Mouse (Mus musculus) thymus, adult 2 months (tissue): ENCODE measurements around the gene Dcst2. TPM values are rescaled to one million over a fixed set of nuclear protein-coding genes. Genes with fewer than 3 reads are reported as not detected.

Experiments
- DNase-seq: peaks from one replicate; pipeline ENCODE4 v3.0.0; 2021
- H3K27ac ChIP-seq: fragments of 200-500 bp; 2 replicates; pipeline ENCODE4 v1.5.1; 2012; ENCODE audit warnings: low read length, control low read depth; ENCODE audit not compliant: control insufficient read depth, insufficient read depth
- H3K27me3 ChIP-seq: fragments of 200-500 bp; 2 replicates; pipeline ENCODE4 v1.6.1; 2012; ENCODE audit warnings: mild to moderate bottlenecking, low read length, moderate library complexity, mixed read lengths; ENCODE audit not compliant: control insufficient read depth, insufficient read depth
- H3K36me3 ChIP-seq: fragments of 200-500 bp; 2 replicates; pipeline ENCODE4 v1.6.1; 2012; ENCODE audit warnings: mild to moderate bottlenecking, low read length, moderate library complexity; ENCODE audit not compliant: control insufficient read depth, insufficient read depth
- H3K4me1 ChIP-seq: fragments of 200-500 bp; replicated peaks from 2 replicates; pipeline ENCODE4 v1.6.1; 2012; ENCODE audit warnings: low read length; ENCODE audit not compliant: control insufficient read depth, insufficient read depth
- H3K4me3 ChIP-seq: fragments of 200-500 bp; 2 replicates; pipeline ENCODE4 v1.5.1; 2012; ENCODE audit warnings: mild to moderate bottlenecking, low read length, control low read depth, moderate library complexity; ENCODE audit not compliant: control insufficient read depth, insufficient read depth
- CTCF ChIP-seq: fragments of 200-500 bp; IDR thresholded peaks from 2 replicates; pipeline ENCODE4 v1.5.1; 2012; ENCODE audit warnings: mild to moderate bottlenecking, control low read depth, low read length, moderate library complexity, borderline replicate concordance; ENCODE audit not compliant: control insufficient read depth, poor library complexity, insufficient read depth; ENCODE audit errors: extremely low read depth
- POLR2A ChIP-seq: fragments of 200-500 bp; IDR thresholded peaks from 2 replicates; pipeline ENCODE4 v1.6.1; 2012; ENCODE audit warnings: mild to moderate bottlenecking, low read length, control low read depth, moderate library complexity; ENCODE audit not compliant: control insufficient read depth, poor library complexity, insufficient read depth; ENCODE audit errors: extremely low read depth
- WGBS: fragments of 180-500 bp; shearing (Covaris S2); methylation state at CpG from one replicate; pipeline ENCODE4 v1.1.7; 2018; 5-methylcytosine and 5-hydroxymethylcytosine counted together
- polyA plus RNA-seq: library from polyadenylated mRNA; depleted of rRNA; stranded (reverse); fragments of >200 nt; gene quantifications from 2 replicates; pipeline ENCODE4 v1.2.3, GENCODE M21; 2012

Dcst2 gene
- polyA plus RNA-seq, 1 experiment: 0.50 TPM

- Histone ChIP-seq H3K4me1 (no peaks in the 10 kb centered on the region), H3K36me3 (no peaks in the 10 kb centered on the region), H3K27me3 (no peaks in the 10 kb centered on the region; the same call in 1 of the 2 replicates), H3K27ac (no peak overlapping the region), H3K4me3 (no peak overlapping the region)
- no peak for TF ChIP-seq POLR2A
- TF ChIP-seq CTCF: no peak
- WGBS: 58% methylated on average over 10 of the region's 10 CpGs
- no peak for DNase-seq
These were observed 30.8 kb upstream of the Dcst2 start for GRCm38 (mm10) chr3:89330948-89331347.

GRCm38 (mm10) chr3:89331561-89331960 lies 30.2 kb upstream of the Dcst2 start:
- Histone ChIP-seq H3K27me3 (no peaks in the 10 kb centered on the region; the same call in 1 of the 2 replicates), H3K27ac (no peak overlapping the region), H3K4me3 (no peak overlapping the region), H3K4me1 (no peaks in the 10 kb centered on the region), H3K36me3 (no peaks in the 10 kb centered on the region)
- no peak for DNase-seq
- WGBS: 87% methylated on average over 13 of the region's 13 CpGs
- no peak for TF ChIP-seq POLR2A
- TF ChIP-seq CTCF: no peak

DNA sequence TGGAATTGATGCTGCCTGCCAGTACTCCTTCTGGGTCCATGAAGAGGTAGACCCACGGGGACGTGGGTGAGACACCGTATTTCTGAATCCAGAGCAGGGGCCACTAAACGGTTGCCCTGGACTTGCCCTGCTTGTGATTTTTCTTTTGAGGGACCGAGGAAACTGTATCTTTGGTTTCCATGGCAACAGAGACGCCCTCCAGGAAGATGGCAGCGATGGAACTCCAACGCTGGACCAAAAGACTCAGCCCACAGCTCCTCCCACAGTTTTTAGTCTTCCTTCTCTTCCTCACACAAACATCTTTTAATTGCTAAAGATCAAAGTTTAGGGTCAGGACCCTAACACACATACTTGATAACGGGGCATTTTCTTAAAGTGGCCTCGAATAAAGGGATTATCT lies 29.8 kb upstream of the Dcst2 start:
- no peak for DNase-seq
- Histone ChIP-seq H3K4me3 (no peak overlapping the region), H3K4me1 (peaks cover 1% of the 10 kb centered on the region; the same call in 1 of the 2 replicates), H3K27ac (no peak overlapping the region), H3K36me3 (no peaks in the 10 kb centered on the region), H3K27me3 (no peaks in the 10 kb centered on the region; the same call in 1 of the 2 replicates)
- WGBS: 91% methylated on average over 10 of the region's 10 CpGs
- TF ChIP-seq CTCF (no peak), POLR2A (no peak)

- peaks cover 6% of the 10 kb centered on the region; the same call in 1 of the 2 replicates for H3K4me1 ChIP-seq
- DNase-seq: no peak
- H3K27me3 ChIP-seq: no peaks in the 10 kb centered on the region
- H3K27ac ChIP-seq: no peak overlapping the region
- TF ChIP-seq CTCF (no peak), POLR2A (no peak)
- no peak overlapping the region for H3K4me3 ChIP-seq
- WGBS: 93% methylated on average over 12 of the region's 12 CpGs
- H3K36me3 ChIP-seq: no peaks in the 10 kb centered on the region
These were observed 29.3 kb upstream of the Dcst2 start for GRCm38 (mm10) chr3:89332476-89332875.

- DNase-seq: no peak
- Histone ChIP-seq H3K4me1 (peaks cover 6% of the 10 kb centered on the region; the same call in 1 of the 2 replicates), H3K4me3 (no peak overlapping the region), H3K27me3 (no peaks in the 10 kb centered on the region), H3K36me3 (no peaks in the 10 kb centered on the region), H3K27ac (no peak overlapping the region)
- TF ChIP-seq CTCF (no peak), POLR2A (no peak)
- WGBS: 97% methylated on average over 11 of the region's 11 CpGs
These were observed 28.7 kb upstream of the Dcst2 start for GRCm38 (mm10) chr3:89333053-89333452.

GRCm38 (mm10) chr3:89336529-89336928 lies 25.2 kb upstream of the Dcst2 start:
- Histone ChIP-seq H3K27ac (no peak overlapping the region), H3K36me3 (no peaks in the 10 kb centered on the region), H3K4me3 (no peak overlapping the region), H3K4me1 (peaks cover 9% of the 10 kb centered on the region), H3K27me3 (no peaks in the 10 kb centered on the region)
- TF ChIP-seq POLR2A (no peak), CTCF (no peak)
- DNase-seq: no peak
- WGBS: 77% methylated on average over 6 of the region's 6 CpGs
